Mouse (Mus musculus): ENCODE data around the gene Traf2. TPM values are rescaled to one million over a fixed set of nuclear protein-coding genes. Genes with fewer than 3 reads are reported as not detected.
A peak's percentile ranks its signal among the peaks of the same experiment; 100 is the strongest.
"Not testable (repeated sequence)": the region's sequence is repeated elsewhere in the genome, so short reads cannot be mapped to it uniquely, and the experiment has no call there.

The Traf2 gene
- total RNA-seq, 4 experiments from 2014 or later = 22.6 to 35.3 (median 30.6) TPM

GRCm38 (mm10) chr2:25575432-25576027 is 28.8 kb upstream of the Traf2 start:
- no peak for DNase-seq

- peak; percentile 96 for DNase-seq
Measured at GRCm38 (mm10) chr2:25574579-25575431, 28.1 kb upstream of the Traf2 start, which contains the start of the genes Mamdc4 and Phpt1. Gene Mamdc4 (minus strand): TSS chr2:25574845. Gene Phpt1 (minus strand): TSS chr2:25575224.

- no peak for DNase-seq
Measured at GRCm38 (mm10) chr2:25574136-25574535, 27.4 kb upstream of the Traf2 start.

- DNase-seq = no peak
Measured at GRCm38 (mm10) chr2:25573068-25573467, 26.3 kb upstream of the Traf2 start.

GRCm38 (mm10) chr2:25571221-25571620 is 24.5 kb upstream of the Traf2 start:
- DNase-seq = no peak

GRCm38 (mm10) chr2:25569323-25569722 is 22.6 kb upstream of the Traf2 start:
- no peak for DNase-seq

GRCm38 (mm10) chr2:25568473-25569019 is 21.8 kb upstream of the Traf2 start:
- no peak for DNase-seq

- DNase-seq = no peak
Measured at GRCm38 (mm10) chr2:25566558-25566957, 19.8 kb upstream of the Traf2 start.

GRCm38 (mm10) chr2:25565741-25566140 is 19.0 kb upstream of the Traf2 start:
- DNase-seq = no peak

GRCm38 (mm10) chr2:25561946-25562345 is 15.2 kb upstream of the Traf2 start:
- no peak for DNase-seq

- DNase-seq = no peak
Measured at GRCm38 (mm10) chr2:25560551-25560950, 13.8 kb upstream of the Traf2 start.

GRCm38 (mm10) chr2:25558774-25559173 is 12.0 kb upstream of the Traf2 start:
- no peak for DNase-seq

- no peak for DNase-seq
Measured at GRCm38 (mm10) chr2:25557964-25558360, 11.2 kb upstream of the Traf2 start.

GRCm38 (mm10) chr2:25557221-25557963 is 10.7 kb upstream of the Traf2 start, which contains the start of gene Edf1:
Gene Edf1 (plus strand): TSS chr2:25557847.
- peak; percentile 94 for DNase-seq

- DNase-seq = no peak
Measured at GRCm38 (mm10) chr2:25556296-25556695, 9.6 kb upstream of the Traf2 start.

GRCm38 (mm10) chr2:25555479-25555878 is 8.7 kb upstream of the Traf2 start:
- DNase-seq = not testable (repeated sequence)

GRCm38 (mm10) chr2:25553171-25553786 is 6.5 kb upstream of the Traf2 start:
- DNase-seq = not testable (repeated sequence)

- no peak for DNase-seq
Measured at GRCm38 (mm10) chr2:25551186-25551585, 4.4 kb upstream of the Traf2 start.

GRCm38 (mm10) chr2:25549021-25549991 is 2.6 kb upstream of the Traf2 start:
- no peak for DNase-seq

GRCm38 (mm10) chr2:25545996-25546810 is 537 bp downstream of the Traf2 start:
- no peak for DNase-seq
